Mouse (Mus musculus) erythroid progenitor cell, adult 5-6 weeks (primary cell): Measurements from ENCODE around the gene Chit1. TPM values are rescaled to one million over a fixed set of nuclear protein-coding genes. Genes with fewer than 3 reads are reported as not detected.

Source experiments
- ATAC-seq: replicated peaks from 2 replicates; pipeline ENCODE4 v1.8.0; 2016; ENCODE audit warnings: moderate number of reproducible peaks, mild to moderate bottlenecking, moderate TSS enrichment, inconsistent platforms; ENCODE audit not compliant: poor library complexity, low FRiP score, severe bottlenecking
- total RNA-seq, 2 experiments: library from RNA; stranded (forward) in 1 of 2; stranded (reverse) in 1 of 2; fragments of 150-400 nt in 1 of 2; fragments of 186-747, 209-891 nt in 1 of 2; gene quantifications; 2 replicates each; pipeline versions ENCODE4 v1.2.3 to v1.2.4; 2015 to 2017; ENCODE audit warnings: low replicate concordance in 2 of 2

Chit1 gene
- total RNA-seq (2015; ENCODE audit: low replicate concordance) (1.1 and 4.2 TPM in 2 replicates), total RNA-seq (2017; ENCODE audit: low replicate concordance) (not detected in 2 replicates)

DNA sequence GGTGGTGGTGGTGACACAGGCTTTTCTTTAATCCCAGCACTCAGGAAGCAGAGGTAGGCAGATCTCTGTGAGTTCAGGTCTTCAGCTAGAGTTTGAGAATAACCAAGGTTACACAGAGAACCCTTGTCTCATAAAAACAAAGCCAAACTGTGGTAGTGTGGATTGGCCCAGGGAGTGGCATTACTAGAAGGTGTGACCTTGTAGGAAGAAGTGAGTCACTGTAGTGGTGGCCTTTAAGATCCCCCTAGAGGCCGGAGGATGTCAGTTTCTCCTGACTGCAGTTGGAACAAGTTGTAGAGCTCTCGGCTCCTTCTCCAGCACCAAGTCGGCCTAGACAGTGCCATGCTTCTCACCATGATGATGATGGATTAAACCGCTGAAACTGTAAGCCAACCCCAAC, at the start of gene Chit1:
Gene Chit1 (plus strand): TSS at position 264 of the 400 bp plus-strand sequence.
- peak; percentile 74 for ATAC-seq

DNA sequence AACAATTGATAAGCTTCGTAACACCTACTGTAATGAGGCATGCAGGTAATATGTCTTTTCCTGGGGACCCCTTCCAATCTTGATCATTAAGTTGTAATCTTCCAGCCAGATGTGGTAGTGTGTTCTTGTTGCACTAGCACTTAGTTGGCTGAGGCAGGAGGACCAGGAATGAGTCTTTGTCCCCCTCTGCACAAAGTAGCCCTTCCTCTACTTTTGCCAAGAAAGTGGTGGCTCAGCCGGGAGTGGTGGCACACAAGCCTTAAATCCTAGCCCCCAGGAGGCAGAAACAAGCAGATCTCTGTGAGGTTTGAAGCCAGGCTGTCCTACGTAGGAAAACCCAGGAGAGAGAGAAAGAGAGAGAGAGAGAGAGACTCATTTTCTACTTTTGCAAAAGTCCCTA, 49.1 kb upstream of the Chit1 start:
- no peak for ATAC-seq

DNA sequence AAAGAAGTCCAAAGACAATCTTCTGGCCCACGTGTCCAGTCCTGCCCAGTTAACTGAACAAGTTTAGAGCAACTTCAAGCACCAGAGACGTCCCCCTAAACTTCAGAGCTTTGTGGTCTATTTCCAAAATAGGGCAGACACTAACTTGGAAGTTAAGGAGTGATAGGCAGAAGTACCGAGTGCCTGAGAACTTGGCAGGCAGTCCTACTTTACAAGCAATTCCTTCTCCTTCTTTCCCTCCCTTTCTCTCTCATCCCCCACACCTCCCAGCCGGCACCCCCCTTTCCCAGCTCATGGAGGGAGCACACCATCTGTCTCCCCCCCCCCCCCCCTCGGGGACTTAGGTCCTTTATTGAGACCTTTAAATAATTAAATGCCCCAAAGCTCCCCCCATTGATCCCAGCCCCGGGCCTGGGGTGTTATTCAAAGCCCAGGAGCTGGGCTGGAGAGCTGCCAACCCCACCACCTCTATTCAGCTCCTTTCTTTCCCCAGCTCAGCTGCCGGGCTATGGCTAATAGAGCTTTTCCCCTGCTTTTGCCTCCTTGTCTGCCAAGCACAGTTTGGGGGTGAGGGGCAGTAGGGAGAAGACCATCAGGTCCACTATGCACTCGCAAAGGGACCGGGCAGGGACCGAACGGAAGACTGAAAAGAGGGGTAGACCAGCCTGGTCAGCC, 48.5 kb upstream of the Chit1 start:
- ATAC-seq: no peak

DNA sequence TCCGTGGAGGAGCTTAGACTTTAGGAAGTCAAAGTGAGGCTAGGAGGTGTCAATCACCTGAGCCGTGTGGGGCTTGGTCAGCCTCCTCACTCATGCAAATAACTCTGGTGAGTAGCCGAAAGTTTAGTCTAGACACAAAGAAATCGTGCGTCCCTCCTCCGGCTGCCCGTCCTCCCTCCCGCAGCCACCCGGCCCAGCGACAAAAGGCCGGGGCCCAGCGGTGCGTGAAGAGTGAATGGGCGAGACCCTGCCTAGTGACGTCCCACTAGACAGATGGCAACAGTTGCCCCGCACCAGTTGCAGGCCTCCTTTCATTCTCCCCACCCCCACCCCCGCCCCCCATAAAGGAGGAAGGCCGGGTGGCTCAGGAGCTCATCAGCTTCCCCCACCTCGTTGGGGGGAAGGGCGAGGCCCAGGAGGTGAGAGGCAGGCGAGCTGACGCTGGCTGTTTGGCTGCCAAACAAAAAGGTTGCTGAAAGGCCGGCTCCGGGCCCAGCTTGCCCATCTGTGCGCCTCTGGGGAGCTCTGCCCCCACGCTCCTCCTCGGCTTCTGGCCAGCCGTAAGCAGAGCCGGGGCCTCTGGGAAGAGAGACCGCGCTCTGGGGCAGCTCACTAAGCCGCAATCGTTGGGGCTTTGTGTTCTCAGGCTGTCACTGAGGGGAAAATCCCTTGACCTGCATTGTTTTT, 47.8 kb upstream of the Chit1 start:
- no peak for ATAC-seq

DNA sequence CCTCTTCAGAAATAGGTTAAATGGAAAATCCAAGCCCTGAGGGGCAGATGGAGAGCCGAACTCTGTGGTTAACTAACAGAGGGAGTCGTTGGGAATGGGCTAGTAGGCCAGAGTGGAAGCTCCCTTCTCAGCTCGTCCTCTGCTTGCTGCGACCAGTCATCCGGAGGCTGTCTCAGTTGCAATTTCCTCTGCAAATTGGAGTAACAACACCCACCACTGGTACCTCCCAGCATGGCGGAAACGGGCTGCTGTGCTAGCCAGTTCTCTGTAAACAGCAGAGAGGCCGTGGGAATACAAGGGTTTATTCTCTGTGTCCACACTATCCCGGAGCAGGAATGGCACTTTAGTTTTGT, 47.3 kb upstream of the Chit1 start:
- no peak for ATAC-seq

DNA sequence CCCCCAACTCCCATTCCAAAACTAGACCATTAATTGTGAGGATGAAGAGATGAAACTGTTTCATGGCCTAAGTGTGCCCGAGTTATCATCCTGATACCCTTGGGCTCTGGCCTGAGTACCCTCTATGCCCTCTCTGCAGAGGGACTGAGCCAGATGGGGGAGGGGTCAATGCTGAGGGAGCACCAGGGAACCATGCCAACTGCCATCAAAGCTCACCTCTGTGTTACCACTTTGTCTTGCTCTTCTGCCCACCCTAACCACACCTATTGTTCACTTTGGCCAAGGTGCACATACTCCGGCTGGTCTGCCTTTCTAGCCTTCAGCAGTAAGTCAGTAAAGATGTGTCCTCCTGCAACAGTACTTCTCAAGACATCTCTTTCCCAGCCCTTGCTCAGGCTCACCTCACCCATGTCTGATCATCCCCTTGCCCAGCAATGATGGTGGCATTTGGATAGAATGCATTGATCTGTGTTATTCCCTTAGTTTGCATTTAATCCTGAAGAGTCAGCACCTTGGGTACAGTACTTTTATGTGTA, 46.7 kb upstream of the Chit1 start:
- ATAC-seq: no peak

DNA sequence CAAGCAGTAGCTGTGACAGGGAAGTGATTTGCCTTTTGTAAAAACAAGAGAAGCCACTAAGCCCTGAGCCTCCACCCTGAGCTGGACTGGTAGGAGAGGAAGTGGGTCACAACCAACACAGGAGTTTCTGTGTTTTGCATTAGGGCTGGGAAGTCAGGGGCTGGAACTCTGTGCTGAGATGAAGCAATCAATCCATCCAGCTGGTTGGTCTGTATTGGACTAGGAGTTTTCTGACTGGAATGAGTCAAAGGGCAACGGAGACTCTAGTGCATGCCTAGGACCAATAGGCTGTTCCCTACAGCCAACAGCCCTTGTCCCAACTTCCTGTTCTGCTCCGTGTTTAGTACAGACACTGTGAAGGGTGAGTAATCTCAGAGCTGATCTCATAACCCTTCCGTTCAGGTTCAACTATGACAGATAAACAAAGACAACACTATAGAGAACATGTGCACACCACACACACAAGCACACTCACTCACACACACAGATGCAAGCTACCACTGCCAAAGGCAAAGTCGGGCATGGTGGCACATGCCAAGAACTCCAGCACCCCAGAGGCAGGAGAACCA, 45.7 kb upstream of the Chit1 start:
- no peak for ATAC-seq

DNA sequence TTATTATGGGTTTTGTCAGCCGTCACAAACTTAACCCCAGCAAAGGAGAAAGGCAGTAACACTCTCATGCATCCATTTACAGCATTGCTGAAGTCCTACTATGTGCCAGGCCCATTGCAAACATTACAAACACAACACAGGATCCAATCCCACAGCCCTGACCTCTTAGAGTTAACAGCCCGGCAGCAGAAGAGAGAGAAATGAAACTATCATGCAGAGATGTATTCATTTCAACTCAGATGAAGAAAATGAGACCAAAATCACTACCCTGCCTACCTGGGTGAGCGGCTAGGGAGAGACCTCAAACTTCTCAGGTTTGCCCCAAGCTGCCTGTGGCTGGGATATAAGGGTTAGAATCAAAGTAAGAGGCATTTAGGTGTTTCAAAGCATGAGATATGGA, 44.5 kb upstream of the Chit1 start:
- no peak for ATAC-seq

DNA sequence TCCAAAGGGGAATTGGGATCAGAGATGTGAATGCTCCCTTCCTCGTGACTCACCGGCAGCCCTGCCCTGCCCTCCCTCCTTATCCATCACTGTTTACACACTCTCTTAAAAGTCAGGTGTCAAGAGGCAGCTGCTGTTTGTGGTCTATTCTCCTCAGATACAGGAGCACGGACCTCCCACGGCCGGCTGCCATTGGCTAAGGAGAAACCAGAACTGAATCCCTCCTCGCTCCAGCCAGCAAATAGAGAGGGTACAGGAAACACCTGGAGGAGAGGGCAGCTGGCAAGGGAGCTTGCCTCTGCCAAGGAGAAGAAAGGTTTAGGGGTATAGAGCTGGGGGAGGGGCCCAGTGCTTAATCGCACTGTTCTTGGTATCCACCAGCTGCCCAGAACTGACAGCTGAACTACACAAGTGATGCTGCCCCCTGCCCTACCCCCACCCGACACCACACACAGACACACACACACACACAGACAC, 43.9 kb upstream of the Chit1 start:
- no peak for ATAC-seq

DNA sequence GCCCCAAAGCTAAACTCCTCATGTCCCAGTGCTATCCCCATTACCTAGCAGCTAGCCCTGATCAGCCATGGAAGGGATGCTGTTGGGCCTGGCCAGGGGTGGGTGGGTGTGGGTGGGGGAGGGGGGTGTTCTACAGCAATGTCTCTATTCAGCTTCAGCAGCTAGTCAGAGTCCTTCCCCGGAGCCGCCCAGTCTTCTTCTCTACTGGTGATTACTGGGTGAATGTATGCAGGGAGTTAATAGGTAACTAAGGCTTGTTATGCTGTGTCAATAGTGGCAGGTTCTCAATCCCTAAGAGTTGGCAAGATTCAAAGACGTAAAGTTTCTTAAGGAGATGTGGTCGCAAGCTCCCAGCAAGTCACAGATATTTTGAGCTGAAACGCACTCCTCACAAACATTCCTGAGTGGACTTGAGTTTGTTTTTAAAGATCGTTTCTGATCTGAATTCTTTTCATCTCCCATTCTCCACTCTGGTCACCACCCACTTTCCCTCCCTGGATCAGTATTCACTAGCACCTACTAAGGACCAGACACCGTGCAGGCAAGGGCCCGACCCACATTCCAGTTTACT, 40.9 kb upstream of the Chit1 start:
- ATAC-seq: no peak

DNA sequence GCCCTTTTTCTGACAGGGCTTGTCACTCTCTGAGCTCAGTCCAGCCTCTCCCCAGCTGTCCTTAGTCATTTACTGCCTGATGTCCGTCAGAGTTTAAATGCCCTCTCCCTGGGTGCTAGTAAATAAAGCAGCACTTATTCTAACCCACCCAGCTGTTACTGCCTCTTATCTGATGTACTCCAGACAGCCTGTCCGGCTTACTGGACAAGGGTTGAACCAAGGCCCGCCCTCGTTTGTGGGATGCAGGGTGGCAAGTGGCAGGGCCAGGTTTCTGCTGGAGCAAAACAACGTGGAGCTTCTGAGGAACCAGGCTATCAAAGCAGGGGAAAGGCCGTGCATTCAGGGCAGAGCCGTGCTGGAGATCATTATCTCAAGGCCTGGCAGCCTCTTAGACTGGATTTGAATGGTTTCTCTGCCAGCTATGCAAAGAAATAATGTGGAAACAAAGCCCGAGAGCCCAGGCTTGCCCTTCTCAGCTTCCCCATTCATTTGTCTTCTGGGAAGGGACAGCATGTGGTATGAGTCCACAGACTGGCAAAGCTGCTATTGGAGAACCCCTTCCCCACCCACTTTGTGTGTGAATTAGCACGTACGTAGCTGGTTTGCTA, 39.5 kb upstream of the Chit1 start:
- ATAC-seq: peak; percentile 16

DNA sequence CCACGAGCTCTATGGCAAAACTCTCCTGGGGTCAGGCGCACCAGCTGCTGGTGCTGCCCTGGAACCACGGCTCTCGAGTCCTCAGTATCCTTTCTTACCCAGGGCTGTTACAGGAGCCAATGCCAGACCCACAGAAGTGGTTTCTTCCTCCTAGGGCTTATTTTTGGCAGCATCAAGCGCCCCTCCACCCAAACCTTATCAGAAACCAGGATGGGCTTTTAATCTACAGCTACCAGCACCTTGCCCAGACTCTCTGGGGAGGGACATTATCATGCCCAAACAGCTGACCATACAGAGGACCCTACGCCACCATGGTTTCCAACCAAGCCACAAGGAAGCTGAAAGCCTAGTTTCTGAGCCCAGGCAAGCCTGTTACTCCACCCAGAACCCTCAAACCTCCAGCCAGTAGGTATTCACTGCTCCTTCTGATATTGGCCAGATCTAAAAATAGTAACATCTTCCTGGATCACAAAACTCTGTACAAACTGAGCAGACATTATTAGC, 37.9 kb upstream of the Chit1 start:
- ATAC-seq: peak; percentile 78

DNA sequence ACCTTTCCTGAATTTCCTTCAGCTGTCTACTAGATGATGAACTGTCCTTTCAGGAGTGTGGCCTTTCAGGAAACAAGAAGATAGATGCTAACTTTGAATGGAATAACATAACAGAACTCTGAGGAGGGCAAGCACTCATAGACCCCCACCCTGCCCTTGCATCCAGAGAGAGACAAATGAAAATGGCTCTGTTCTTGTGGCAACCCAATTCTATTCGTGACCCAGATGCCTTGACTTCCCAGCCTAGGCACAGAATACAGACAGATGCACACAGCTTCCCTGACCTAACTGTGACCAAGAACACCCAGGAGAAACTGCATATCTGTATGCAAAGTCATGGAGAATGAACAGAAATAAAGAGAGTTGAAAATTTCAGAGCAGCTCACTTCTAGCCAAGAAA, 37.4 kb upstream of the Chit1 start:
- ATAC-seq: no peak

DNA sequence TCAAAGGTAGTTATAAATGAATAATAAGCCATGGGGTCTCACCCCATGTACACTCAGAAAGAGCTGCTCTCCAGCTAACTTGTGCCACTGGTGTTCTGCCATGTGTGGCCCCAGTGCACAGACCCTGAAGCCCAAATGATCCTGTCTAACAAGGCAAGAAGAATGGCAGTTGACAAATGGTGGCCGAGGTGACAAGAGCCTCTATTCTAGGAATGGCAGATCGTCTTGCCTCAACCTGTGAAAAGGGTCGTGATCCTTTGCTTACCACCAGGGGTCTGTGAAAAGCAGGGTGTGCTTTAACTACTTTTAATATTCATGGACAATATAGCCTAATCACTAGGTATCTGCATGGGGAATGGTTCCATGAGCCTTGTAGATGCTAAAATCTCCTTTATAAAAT, 36.9 kb upstream of the Chit1 start:
- ATAC-seq: no peak

DNA sequence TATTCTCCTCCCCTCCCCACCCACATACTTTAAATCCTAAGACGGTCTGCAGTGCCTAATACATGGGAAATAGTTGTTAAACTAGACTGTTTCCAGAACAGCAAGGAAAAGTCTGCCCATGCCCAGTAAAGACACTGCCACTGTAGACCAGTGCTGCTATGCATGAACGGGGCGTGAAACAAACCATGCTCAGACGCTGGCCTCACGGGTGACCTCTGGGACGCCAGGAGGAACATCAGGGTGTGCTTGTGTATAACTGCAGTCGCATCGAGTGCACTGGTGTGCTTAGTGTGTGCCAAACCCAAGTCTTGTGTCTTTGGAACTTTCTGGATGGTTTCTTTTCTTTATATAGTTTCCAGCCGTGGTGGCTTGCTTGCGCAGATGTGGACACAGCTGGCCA, 36.4 kb upstream of the Chit1 start:
- ATAC-seq: no peak

DNA sequence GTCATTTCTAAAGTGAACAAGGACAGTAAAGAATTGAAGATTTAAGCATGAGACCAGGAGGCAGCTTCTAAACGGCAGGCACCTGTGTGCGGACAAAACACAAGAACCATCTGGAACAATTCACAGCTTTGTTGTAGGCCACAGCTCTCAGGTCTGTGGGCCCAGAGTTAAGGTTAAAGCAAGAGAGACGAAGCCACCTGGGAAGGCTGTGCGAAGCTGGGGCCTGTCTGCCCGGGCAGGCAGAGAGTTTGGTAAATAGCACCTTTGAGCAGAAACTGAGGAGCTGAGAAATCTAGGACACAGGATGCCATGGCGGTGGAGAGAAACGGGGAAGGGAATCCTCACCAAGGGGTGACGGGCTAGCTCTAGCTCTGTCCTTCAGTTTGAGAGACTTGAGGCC, 35.5 kb upstream of the Chit1 start:
- ATAC-seq: no peak

DNA sequence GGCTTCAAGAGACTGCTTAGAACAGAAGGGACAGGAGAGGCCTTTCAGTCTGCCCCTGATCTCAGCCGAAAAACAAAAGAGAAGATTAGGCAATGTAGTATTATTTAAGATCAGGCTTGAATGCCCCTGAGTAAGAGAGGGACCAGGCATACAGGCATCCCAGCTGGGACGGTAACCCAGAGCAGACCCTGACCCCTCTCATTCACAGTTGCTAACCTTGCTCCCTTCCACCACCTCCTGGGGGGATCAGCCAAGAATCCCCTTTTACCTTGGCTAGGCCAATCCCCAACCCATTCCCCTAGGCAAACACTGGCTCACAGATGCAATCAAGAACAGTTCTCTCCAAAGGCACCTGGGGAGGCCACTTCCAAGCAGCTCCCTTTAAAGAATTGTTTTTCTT, 34.3 kb upstream of the Chit1 start:
- no peak for ATAC-seq

DNA sequence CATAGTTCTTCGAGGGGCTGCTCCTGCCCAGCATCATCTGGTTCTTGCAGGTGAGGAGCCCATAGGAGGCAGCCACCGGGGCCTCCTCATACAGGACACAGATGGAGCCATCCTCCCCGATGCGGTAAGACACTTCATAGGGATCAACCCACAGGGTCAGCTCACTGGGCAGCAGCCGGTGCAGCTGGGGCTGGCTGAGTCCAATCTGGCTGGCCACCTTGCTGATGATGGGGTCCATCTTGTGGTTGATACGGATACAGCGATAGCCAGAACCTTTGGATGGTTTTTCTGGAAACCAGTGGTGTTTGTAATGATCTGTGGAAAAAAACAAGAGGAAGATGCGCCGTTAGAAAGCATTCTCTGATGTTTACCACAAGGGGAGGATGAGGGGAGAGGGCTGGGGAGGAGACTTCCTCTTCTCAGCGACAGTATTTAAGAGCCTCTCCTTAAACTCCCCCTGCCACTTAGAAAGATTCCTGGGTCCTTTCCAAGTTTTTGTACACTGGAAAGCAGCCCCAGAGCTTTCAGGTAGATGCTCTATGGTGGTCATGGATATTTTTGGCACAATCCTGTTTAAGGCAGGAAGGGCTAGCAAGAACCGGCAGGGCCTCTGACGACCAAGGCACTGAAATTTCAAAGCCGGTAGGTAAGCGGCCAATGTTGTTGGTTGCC, 33.5 kb upstream of the Chit1 start:
- no peak for ATAC-seq

DNA sequence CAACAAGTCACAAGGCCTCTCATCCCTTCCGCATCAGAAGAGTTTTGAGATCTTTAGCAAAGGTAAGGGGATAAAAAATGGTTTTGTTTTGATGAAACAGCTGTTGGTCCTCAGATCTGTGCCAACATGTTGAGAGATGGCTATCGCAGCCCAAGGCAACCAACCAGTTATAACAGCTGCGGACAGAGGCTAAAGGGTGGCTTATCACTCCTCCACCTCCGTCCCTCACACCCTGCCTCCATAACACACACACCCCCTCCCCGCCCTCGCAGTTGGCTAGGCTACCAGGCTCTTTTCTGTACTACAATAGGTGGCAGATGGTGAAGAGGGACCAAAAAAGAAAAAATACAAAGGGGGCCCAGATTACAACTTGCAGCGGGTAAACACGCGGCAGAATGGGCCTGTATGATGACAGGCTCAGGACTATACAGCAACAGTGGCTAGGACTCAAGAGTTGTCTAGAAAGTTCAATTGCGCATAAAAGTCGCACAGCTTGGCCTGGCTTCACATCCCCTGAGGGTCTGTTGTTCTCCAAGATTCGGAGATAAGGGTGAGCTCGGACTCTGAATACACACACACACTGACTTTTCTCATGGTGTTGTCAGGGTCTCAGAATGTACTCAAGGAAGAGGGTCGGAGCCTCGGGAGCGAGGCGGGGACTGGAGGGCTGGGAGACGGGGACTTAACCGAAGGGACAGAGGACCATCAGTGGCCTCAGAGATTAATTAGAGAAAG, 32.8 kb upstream of the Chit1 start:
- peak; percentile 61 for ATAC-seq
